Mouse (Mus musculus): Measurements from ENCODE around the gene Smyd3.
A peak's percentile ranks its signal among the peaks of the same experiment; 100 is the strongest.
"Not testable (repeated sequence)": the region's sequence is repeated elsewhere in the genome, so short reads cannot be mapped to it uniquely, and the experiment has no call there.

Gene Smyd3

GRCm38 (mm10) chr1:179371191-179371590 lies 146.7 kb downstream of the Smyd3 start:
- no peak for DNase-seq

DNA sequence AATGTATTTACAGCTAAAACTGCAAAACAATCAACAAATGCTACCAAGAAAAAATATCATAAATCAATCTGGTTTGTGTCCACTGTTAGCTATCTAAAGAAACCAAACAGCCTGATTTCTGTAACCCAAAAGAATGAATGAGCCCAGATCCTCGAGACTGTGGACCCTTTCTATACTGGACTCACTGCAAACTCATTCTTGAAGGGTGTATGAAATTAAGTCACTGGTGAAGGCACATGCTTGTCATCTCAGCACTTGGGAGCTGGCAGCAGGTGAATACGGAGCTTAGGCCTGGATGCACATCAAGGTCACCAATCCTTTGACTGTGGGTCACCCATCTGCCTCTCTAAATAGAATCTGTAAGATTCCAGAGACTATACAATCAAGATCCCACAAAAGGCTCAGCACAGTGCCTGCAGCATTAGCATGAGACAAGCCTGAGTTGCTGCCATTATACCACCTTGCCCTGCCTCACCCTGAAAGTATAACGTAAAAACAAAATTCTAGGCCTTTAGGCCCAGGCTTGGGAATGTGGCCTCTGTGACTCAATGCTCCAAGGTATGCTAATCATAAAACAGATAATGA lies 149.3 kb downstream of the Smyd3 start:
- DNase-seq, result no peak

DNA sequence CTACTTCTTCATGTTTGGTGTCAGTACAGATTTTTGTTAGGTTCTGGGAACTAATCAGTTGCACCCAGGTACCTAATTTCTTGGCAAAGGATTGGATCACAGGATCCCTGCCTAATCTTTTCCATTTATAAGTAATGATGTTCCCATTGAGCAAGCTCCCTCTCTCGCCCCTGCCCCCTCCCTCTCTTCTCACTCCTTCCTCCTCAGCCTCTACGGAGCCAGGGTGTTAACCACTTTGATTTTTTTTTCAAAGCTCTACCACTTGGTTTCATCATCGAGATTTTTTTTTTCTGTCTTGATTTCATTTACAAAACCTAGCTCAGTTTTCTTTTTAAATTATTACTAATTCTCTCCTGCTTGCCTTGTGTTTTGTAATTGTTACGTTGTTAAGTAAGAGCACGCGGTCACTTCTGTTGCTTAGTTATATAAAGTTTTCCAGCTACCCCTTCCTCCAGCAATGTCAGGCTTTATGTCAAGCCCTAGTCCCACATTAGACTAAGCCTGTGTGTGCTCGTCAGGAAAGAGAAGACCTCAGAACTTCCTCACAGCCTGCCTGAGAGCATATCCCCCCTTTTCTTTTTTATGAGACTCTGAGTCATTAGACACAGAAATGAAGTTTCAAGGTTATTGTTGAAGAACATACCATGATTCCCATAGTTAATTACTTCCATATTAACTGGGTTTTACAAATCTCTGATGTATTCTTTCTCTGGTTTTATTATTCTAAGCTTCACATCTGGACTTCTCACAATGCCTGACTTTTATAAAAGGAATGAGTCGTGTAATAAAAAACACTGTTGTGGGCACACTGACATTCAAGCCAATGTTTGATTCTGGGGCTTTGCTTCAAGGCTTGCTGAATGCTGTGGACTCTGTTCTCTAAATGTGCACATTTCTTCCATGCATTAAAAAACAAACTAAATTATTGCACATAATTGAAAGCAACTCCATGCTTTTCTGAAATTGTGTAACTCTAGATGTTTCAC lies 156.1 kb downstream of the Smyd3 start:
- DNase-seq, result no peak

- no peak for DNase-seq
These were observed 160.7 kb downstream of the Smyd3 start for GRCm38 (mm10) chr1:179357111-179357510.

DNA sequence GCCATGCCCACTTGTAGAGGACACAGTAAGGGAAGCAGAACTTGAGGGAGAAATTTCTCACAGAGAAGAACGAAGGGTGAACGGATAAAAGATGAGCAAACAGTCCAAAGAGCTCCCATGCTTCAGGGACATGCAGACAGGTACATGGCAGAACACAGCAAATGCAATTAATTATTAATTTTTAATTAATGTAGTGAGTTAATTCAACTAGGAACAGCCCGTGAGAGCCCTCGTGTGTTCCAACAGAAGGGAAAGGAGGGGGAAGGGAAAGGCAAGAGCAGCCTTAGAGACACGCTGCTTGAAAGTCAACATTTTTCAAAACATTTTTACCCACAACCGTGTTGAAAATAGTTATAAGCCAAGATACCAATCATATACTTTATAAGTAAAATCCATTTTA lies 163.6 kb downstream of the Smyd3 start:
- DNase-seq, result no peak

DNA sequence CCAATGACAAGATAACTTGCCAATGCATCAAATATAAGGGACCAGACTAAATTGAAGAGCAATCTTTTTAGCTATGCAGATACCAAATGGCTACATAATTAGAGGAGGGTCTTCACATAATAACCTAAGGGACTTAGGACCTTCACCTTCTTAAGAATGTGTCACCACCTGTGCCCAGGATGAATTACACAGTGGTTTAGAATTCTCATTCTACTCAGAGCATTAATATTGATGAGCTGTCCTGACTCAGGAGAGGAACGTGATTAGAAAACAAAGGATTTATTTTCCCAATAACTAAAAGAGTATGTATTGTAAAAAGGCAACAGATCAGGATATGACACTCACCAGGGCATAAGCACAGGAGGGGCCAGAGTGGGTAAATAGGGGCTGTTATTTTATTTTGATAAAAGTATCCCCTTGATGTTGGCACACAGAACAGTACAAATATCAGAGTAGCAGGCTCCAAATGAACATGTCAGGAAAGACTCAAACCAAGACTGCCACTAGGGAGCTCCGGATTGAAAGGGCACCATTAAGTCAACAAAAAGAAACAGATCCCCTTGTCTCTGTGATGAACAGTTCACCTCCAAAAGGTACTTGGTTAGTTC lies 172.4 kb downstream of the Smyd3 start:
- no peak for DNase-seq

- DNase-seq, result no peak
These were observed 174.4 kb downstream of the Smyd3 start for GRCm38 (mm10) chr1:179343426-179343825.

DNA sequence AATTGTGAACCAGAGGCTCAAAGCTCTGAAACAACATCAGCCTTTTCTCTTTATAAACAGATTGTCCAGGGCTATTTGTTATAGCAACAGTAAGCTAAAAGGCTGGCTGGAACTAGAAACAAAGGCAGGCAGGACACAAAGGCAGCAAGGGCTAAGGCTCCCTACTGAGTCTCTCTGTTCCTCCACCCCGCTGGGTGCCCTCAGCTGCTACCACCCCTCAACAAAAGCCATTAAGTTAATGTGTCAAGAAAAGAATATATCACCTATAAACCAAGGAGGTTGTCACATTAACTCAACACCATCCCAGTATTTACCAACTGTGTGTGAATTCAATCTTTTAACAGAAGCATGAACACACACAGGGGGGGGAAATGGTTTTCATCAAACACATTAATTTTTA lies 176.3 kb downstream of the Smyd3 start:
- no peak for DNase-seq

- DNase-seq, result no peak
These were observed 178.8 kb downstream of the Smyd3 start for GRCm38 (mm10) chr1:179339066-179339465.

- DNase-seq, result no peak
These were observed 180.3 kb downstream of the Smyd3 start for GRCm38 (mm10) chr1:179337529-179337928.

- DNase-seq, result no peak
These were observed 190.9 kb downstream of the Smyd3 start for GRCm38 (mm10) chr1:179326965-179327308.

- peak; percentile 72 for DNase-seq
These were observed 191.4 kb downstream of the Smyd3 start for GRCm38 (mm10) chr1:179326262-179326964.

DNA sequence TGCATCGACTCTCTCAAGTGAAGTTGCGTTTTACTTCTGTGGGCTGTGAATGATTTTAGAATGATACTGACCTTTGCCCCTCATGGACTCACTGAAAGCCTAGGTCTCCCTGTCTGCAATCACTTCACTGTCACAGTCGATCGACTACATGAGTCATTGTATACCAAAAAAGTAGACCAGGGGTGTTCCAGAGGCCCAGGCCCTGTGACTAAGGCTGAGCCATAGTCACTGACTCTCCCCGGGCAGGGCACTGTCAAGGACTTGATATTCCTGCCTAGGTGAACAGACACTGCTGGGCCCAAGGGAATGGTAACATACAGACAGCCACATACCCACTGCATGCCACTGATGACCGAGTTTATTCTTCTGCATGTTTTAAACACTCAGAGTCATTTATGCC lies 193.6 kb downstream of the Smyd3 start:
- no peak for DNase-seq

GRCm38 (mm10) chr1:179313618-179314017 lies 204.2 kb downstream of the Smyd3 start:
- no peak for DNase-seq

DNA sequence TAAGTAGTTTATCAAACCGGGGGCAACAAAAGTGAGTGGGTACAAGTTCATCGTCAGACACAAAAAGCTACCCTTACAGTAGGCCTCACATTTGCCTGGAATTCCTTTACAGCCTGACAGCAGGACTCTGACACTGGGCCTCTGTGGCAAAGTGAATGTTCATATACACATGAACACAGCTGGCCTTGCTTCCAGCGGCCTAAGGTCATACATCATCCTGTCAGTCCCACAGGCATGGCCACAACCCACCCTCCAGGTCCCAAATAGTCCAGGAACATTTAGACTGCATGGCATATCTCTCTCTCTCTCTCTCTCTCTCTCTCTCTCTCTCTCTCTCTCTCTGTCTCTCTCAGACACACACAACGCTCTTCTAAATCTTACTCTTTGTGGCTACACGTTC lies 208.4 kb downstream of the Smyd3 start:
- DNase-seq, result no peak

DNA sequence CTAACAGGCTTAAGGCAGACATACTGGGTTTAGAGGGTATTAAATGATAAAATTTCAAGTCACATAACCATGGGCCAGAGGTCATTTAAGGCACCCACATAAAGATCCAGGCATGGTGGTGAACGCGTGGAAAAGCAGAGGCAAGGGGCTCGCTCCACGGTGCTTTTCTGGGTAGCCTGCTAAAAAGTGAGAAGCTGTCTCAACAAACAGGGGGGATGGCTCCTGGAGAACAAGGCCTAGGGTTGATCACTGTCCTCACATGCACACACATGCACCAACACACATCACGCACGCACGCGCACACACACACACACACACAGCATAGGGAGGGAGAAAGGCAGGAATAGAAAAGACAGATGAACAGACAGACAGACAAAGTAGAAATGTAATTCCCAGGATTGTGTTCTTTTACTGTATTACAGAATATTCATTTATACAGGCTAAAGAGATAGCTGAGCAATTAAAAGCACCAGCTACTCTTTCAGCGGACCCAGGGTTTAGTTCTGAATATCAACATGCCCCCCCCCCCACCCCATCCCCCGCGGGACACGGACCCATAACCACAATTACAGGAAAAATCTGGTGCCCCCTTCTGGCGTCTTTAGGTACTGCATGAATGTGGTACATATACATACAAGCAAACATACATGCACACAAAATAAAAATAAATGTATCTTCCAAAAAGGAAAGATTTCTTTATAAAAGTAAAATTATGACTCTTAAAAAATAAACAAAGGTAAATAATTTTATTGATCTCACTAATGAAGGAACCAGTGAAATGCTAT lies 215.2 kb downstream of the Smyd3 start:
- DNase-seq, result no peak

DNA sequence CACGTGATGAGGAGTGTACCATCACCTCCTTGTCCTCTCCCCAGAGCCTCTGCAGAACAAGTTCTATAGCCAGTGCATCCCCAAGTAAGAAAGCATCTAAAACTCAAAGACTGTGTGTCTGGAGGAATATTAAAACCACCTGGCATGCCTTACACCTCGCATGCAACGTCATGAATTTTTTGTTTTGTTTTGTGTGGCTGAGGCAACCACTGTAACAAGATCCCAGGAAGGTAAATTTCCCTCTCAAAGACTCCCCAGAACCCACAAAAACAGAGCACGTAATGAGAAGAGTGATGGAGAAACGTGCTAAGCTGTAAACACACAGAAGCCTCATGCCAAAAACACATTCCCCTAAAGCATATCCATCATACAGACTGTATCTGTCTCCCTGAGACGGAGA lies 222.2 kb downstream of the Smyd3 start:
- no peak for DNase-seq

- no peak for DNase-seq
These were observed 224.0 kb downstream of the Smyd3 start for GRCm38 (mm10) chr1:179293772-179294353.

DNA sequence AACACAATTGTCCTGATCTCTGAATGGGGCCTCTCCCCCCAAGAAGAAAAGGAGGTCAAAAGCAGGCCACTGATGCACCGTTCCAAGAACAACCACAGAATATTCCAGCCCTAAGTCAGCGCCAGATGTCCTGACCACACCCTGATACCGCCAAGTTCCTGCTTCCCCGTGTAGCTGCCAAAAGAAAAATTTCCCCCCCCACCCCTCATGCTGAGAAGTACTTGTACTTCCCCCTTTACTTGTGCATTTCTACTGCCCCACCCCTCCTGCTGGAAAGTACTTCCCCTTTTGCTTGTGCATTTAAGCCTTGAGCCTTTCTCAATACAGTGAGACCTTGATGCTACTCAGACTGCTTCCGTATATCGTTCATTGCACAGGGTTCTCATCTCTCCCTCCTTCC lies 227.7 kb downstream of the Smyd3 start:
- DNase-seq, result not testable (repeated sequence)

DNA sequence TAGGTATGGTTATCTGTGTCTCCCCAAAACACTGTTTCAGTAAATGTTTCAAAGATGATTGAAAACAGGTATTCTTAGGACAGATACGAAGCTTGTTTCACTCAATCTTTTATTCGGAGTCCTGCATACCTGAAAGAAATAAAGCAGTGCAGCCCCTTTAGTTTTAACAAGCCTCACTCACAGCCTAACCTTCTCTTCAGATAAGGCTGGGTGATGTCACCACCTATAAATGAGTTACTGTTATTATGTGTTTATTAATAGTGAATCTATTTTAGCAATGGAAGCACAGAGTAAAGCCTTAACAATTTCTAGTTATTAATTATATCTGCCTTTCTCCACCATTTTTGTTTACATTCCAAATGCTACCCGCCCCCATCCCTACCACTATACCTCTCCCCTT lies 228.1 kb downstream of the Smyd3 start:
- no peak for DNase-seq

DNA sequence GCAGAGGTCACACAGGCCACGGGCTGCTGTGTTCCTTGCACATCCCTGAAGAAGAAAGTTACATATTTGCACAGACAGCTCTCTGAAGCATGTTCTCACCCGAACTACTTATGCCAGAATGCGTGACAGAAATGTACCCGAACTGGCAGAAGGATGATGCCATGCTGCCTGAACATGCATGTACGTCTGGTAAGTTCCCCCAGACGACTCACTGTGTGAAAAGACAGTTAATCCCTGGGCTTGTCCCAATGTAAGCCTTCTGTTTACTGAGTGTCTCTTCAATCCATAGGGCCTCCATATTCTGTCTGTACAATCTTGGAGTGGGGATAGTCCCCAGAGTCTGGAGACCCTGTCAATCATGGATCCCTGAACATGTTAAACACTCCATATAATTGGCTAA lies 231.1 kb downstream of the Smyd3 start:
- DNase-seq, result no peak

GRCm38 (mm10) chr1:179282821-179283220 lies 235.0 kb downstream of the Smyd3 start:
- DNase-seq, result no peak
